Mouse (Mus musculus) central nervous system, embryonic 18 days (tissue): ENCODE measurements around the gene Gm28308. TPM values are rescaled to one million over a fixed set of nuclear protein-coding genes. Genes with fewer than 3 reads are reported as not detected.

Experiments
- polyA plus RNA-seq: library from polyadenylated mRNA; depleted of rRNA; stranded (reverse); fragments of >200 nt; gene quantifications from 2 replicates; pipeline ENCODE4 v1.2.3, GENCODE M21; 2012; rRNA removed

The Gm28308 gene
- not detected in 2 replicates for polyA plus RNA-seq

DNA sequence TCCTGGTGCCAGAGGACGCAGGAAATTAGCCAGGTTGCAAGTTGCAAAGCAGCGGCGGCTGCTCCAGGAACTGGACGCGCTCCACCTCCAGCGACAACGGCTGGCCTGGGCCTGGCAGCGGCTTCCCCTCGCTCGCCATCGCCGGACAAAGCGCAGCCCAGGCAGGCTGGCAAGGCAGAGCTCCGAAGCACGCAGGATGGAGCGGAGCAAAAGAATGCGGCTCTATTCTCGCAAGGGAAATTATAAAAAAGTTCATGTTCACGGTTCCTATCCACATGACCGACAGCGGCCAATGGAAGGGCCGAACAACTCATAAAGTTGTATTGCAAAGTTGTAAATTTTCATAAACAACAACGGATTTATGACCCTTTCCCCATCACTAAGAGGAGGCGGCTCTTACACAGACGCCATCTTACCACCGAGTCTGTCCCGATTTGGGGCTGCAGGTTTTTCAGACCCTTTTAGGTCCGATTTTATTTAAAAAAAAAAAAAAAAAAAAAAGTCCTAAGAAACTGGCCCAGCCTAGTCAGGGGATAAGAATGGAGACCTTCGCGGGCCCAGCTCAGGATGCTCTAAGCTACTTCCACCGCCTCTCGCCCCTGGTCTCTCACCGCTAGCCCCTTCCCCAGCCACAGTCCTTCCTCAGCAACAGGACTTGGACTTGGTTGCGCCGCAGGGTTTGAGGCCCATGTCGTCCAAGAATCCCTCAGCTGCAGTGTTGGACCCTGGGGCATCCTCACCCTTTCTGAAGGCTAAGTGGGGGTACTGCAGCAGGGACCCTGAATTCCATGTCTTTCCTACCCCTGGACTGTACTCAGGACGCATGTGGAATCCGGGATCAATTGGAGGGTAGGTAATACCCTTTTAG is at the start of gene Gm28308, which contains the start of gene Hoxa3:
Gm28308 (minus strand) TSS at position 221 of the 868 bp plus-strand sequence.
Hoxa3 (minus strand) TSS at position 218 of the 868 bp plus-strand sequence.

DNA sequence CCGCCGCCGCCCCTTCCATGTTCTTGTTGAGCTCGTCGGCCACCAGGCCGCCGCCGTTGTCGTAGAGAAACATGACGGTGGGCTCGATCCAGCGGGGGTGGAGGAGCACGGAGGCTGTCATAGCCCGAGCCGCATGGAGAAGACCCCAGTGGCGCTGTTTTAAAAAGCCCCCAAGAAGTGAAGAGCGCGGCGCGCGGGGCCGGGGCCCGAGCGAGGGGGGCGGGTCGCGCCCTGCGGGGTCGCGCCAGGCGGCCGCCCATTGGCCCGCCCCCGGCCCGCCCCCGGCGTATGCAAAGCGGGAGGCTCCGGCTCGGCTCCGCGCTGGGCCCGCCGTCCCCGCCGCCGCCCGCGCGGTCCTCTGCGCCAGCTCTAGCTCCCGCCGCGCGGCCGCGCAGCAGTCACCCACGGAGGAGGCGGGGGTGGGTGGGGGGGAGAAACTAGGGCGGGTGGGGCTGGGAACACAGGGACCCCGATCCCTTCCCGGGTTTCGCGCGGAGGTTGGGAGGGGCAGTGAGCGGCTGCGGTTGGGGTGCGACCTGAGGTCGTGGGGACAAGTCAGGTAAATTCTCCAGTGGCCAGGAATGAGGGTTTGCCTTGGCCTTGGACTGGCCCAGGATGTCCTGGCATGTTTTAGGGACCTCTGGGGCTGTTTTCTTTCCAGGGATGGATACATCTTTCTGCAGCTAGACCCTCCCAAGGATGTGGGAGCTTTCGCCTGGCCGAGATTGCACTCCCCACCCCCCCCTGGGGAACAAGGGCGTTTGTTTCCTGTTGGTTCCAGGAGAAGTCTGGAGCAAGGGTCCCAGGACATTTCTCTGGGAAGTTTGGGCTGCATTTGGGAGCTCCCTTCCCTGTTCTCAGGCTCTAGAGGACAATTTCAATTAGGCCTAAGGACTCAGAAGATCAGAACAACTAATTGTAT is 47.8 kb upstream of the Gm28308 start, which contains the start of gene Hoxa13:
Hoxa13 (minus strand) TSS at position 227 of the 922 bp plus-strand sequence.

DNA sequence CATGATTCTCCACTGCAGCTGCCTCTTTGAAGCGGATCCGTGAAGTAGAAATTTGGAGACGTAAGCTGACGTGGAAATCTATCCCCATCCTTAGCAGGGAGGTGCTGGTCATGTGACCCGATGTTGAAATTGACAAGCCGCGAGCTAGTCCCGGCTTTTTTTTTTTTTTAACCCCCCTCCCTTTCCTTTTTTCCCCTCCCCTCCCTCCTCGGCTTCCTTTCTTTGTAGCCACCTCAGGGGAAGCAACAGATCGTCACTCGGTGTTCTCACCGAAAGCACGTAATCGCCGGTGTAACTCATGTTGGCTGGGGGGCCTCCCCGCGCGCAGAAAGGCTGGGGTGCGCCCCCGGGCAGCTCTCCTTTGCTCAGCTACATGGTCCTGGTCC is 32.6 kb upstream of the Gm28308 start, which contains the start of gene Hoxa11:
Hoxa11 (minus strand) TSS at position 54 of the 386 bp plus-strand sequence.

DNA sequence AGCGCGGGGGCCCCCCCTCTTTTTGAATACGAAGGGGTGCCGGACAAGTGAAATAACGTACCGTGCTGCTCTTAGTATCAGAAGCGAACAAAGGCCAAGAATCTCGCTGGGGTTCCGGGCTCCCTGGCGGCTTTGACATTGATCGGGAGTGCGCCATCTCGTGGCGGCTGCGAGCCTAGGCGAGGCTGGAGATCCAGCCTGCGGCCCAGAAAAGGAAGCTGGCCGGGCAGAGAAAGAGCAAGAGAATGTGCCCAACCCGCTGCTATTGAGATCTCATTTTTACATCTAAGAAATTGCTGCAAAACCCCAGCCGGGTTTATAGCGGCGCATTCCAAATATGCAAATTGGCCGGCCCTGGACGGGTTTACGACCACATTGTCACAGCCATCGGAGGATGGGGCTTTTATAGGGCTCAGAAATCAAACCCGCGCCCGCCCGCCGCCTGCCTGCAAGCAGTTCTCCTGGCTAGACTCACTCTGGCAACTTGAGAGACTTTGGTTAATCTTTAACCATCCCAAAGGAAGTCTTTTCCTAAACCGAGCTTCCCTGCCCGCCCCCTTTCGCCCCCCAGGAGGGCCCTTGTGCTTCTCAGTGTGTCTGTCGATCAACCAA is 27.4 kb upstream of the Gm28308 start, which contains the start of gene Hoxa10:
Hoxa10 (minus strand) TSS at position 466 of the 612 bp plus-strand sequence.

DNA sequence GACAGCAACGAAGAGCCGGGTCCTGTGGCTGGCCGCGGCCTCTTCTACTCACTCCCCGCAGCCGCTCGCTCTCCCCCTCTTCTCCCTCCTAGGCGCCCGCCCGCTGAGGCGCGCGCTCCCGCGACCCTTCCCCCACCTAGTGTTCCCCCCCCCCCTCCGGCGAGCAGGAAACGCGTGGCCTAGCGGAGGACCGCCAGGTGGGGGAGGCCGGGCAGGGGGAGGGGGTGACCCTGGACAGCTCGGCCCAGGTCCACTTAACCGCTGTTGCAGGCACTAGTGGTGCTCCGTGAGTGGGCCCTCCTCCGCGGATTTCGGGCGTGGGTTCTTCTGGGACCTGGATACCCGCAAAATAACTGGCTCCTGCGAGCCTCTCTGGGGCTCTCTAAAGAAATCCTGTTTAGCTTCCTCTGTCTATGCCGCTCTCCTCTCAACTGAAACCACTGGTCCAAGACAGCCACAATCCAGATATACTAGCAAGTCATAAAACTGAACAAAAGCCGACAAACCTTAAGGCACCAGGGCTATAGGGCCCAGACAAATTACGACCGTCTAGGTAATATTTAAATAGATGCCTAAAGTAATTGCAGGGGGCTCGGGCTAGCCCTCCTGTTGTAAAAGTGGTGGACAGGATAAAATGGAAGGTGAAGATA is 17.5 kb upstream of the Gm28308 start, which contains the start of gene Hoxa9:
Hoxa9 (minus strand) TSS at position 574 of the 650 bp plus-strand sequence.

DNA sequence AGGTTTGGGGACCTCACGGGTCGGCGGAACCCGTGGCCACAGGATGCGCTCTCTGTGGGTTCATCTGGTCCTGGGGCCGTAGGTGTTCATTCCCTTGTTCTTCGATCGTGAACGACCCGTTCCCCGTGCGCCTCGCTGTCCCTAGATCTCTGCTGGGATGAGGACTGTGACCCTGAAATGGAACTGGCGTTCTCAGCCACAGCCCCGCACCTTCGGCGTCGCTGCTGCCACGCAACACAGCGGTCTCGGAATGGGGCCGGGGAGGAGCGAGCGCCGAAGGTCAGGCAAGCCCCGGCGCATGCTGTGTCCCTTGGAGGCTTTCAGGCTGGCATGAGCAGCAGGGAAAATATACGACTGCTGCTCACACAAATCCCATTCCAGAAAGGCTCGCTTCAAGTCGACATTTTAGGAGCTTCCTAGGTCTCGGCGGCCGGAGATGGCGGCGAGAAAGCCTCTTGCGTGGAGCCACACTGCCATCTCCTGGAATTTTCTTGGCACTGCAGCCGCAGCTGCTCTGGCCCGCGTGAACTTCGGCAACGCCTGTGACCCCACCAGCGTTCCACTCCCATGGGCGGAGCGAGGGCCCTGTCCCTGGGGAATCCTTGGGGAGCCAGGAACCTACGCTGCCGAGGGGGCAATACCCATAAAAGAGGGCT is 8.3 kb upstream of the Gm28308 start, which contains the start of gene Hoxa7:
Hoxa7 (minus strand) TSS at position 518 of the 656 bp plus-strand sequence.

DNA sequence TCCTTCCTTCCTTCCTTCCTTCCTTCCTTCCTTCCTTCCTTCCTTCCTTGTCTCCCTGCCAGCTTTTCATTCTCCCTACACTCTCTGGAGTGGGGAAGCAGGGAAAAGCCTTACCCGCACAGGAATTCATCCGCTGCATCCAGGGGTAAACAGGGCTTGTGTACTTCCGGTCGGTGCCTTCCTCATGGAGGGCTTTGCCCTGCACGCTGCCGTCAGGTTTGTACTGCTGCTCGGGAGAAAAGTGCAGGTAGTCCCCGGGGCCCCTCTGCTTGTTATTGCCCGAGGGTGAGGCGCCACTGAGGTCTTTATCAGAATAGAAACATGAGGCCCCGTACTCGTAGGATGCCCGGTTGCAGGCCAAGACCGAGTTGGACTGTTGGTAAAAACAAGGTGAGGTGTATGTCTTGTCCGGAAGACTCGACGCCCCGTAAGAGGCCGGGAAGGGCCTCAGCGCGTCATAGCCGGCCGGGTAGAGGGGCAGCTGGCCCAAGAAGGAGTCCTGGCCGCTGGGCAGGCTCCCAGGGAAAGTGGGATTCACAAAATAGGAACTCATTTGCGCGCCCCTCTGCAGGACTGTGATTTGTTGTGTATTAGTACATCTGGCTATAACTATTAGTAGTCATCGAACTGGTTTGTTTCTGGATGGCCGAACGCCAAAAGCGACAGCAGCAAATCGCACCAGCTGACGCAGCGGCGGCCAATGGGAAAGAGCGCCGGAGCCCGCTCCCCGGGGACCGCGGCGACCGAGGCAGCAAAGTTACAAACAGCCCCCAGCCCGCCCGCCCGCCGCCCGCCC is 4.9 kb downstream of the Gm28308 start, which contains the start of gene Hoxa6:
Hoxa6 (minus strand) TSS at position 651 of the 796 bp plus-strand sequence.

DNA sequence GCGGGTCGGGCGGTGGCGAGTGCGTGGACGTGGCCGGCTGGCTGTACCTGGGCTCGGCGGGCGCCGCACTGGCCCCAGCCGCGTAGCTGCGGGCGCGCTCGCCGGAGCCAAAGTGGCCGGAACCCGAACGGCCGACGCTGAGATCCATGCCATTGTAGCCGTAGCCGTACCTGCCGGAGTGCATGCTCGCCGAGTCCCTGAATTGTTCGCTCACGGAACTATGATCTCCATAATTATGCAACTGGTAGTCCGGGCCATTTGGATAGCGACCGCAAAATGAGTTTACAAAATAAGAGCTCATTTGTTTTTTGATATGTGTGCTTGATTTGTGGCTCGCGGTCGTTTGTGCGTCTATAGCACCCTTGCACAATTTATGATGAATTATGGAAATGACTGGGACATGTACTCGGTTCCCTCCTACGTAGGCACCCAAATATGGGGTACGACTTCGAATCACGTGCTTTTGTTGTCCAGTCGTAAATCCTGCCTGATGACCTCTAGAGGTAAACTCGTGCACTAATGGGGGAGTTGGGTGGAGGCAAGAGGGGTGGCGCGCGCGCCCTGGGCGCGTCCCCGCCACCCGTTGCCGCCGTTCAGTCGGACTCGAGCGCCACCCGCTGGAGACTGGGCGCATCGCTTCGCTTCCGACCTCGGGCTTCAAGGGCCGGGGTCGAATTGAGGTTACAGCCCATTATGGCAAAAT is 8.9 kb downstream of the Gm28308 start, which contains the start of gene Hoxa5:
Hoxa5 (minus strand) TSS at position 538 of the 703 bp plus-strand sequence.

DNA sequence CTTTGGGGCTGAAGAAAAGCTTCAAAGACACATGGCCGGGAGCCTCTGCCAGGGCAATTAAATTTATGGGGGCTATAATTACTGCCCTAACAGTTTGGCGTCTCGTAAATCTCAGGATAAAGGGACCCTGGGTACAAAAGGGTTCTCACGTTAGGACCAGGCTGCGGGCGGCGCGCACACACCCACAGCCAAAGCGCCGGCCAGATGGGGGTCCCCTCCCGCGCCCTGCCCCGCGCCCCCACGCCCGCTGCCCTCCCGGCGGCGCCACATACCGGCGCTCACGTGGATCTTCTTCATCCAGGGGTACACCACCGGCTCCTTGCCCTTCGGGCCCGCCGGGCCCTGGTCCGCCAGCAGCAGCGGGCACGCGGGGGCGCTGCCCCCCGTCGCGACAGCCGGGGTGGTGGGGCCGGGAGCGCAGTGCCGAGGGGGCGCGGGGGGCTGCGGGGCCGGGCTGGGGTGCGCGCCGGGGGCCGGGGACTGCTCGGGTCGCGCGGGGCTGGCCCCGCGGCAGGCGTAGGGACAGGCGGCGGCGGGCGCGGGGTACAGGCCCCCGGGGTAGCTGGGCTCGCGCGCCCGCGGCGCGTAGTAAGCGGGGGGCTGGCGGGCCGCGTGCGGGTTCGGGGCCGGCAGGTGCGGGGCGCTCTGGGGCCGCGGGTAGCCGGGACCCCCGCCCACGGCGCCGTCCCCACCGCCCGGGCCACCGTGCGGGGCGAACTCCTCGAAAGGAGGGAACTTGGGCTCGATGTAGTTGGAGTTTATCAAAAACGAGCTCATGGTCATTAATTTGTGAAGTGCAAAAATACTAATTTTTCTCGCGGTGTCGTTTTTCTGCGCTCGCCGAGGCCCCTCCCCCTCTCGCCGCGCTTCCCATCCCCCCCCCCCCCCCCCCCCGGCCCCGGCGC is 22.0 kb downstream of the Gm28308 start, which contains the start of gene Hoxa4:
Hoxa4 (minus strand) TSS at position 848 of the 905 bp plus-strand sequence.

DNA sequence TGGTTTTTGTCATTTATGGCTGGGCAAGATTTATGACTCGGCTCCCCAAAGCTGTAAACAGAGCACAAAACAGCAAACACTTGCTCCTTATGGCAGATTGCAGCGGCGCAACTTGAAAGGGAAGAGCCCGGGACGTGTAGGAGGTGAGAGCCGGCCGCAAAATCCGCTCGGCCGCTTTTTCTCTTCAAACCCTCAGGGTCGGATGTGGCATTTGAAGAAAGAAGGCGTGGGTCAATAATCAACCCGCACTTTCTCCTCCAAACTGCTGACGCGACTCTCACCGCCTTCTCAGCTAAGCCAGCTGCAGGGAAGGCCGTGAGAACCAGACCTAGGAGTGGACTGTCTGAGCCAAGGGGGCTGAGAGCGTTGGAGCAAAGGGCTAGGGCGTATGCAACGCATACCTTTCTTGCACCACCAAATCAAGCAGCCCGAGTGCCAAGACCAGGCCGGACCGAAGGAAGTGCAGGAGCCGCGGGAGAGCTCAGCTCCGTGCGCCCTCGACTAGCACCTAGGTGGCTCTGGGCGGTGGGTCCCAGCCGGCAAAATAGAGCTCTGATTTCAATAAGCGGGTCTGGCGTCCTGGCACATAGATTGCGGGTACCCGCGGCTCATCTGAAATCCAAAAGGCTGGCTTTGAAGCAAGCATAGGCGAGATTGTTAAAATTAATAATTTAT is 35.9 kb downstream of the Gm28308 start, which contains the start of gene 5730596B20Rik:
5730596B20Rik (plus strand) TSS at position 438 of the 675 bp plus-strand sequence.

DNA sequence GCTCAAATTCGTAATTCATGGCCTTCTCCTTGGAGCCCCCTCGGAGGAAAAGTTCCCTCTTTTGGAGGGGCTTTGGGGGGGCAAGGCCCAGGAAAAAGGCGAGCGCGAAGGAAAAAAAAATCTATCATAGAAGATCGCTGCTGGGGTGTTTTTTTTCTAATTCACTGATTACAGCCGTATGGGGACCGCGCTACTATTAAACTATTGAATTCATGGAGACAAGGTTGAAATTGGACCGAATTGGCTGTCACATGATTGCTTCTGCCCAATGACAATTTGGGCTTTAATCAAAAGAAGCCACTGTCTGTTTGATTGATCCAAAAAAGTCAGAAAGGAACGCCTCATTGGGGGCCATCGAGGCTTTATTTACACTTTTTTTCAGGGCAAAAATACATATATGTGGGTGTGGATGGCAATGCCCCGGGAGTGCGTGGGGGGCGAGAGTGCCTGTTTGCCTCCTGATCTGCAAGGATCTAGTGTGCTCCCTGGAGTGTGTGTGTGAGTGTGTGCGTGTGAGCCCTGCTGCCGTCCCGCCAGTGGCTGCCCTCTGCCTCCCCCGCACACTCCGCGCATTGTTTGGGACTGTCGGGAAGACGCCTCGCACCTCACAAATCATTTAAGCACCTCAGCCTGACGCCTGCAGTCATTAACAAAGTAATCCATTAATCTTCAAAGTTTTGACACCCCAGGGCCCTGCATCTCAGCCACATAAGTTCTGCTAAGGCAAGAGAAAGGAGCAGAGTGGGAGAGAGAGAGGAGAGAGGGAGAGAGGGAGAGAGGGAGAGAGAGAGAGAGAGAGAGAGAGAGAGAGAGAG is 48.3 kb downstream of the Gm28308 start, which contains the start of gene Hoxa2:
Hoxa2 (minus strand) TSS at position 206 of the 815 bp plus-strand sequence.

DNA sequence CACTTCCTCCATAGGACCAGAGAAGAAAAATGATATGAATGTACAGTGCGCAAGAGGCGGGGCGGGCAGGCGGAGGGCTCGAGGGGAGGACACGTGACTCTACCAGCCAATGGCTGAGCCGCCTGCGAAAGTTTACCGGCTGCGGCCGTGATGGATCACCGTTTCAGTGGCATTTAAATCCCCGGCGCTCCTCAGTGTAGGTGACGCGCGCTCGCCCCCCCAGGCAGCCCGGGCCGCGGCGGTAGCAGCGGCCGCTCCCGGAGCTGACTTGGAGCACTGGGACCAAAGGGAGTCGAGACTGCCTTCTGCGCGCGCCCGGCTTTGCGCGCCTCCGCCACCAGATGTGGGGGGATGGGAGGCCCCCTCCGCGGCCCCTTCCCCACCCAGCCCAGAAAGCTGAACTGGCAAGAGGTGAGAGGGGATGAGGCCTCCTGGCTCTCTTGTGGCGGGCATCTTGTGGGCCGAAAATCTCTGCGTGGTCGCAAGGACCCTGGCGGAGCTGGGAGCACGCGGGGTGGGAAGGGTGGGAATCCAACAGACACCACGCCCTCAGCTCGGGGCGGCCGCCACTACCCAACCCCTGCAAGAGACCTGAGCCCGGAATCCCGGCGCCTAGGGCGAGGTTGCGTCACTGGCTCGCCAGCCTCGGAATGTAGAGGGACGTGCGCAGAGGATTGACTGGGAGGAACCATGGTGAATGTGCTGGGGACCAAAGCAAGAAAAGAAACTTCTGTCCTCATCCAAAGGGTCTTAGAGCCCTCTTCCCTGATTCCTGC is 54.7 kb downstream of the Gm28308 start, which contains the start of gene Hoxa1:
Hoxa1 (minus strand) TSS at position 42 of the 776 bp plus-strand sequence.

